Mouse (Mus musculus) embryonic facial prominence, embryonic 13.5 days (tissue): ENCODE data around the gene Ccdc24. TPM values are rescaled to one million over a fixed set of nuclear protein-coding genes. Genes with fewer than 3 reads are reported as not detected.

Source experiments
- ATAC-seq: fragments of 200-750 bp; cut with Nextera tagmentation; 2 replicates; pipeline ENCODE4 v1.8.0; 2017; ENCODE audit warnings: low read depth; ENCODE audit not compliant: insufficient number of reproducible peaks, insufficient read depth, low FRiP score, low TSS enrichment
- H3K27ac ChIP-seq: fragments of 300-500 bp; sonication (generic); 2 replicates; pipeline ENCODE4 v1.5.1; 2015; ENCODE audit warnings: moderate library complexity, mild to moderate bottlenecking, inconsistent platforms
- H3K27me3 ChIP-seq: fragments of 300-500 bp; sonication (generic); 2 replicates; pipeline ENCODE4 v1.6.1; 2015; ENCODE audit warnings: mild to moderate bottlenecking, inconsistent platforms
- H3K36me3 ChIP-seq: fragments of 300-500 bp; sonication (generic); 2 replicates; pipeline ENCODE4 v1.6.1; 2015; ENCODE audit warnings: mild to moderate bottlenecking, inconsistent platforms
- H3K4me1 ChIP-seq: fragments of 300-500 bp; sonication (generic); 2 replicates; pipeline ENCODE4 v1.6.1; 2015; ENCODE audit warnings: inconsistent platforms
- H3K4me2 ChIP-seq: fragments of 300-500 bp; sonication (generic); 2 replicates; pipeline ENCODE4 v1.6.1; 2015; ENCODE audit warnings: moderate library complexity, mild to moderate bottlenecking, inconsistent platforms
- H3K4me3 ChIP-seq: fragments of 300-500 bp; sonication (generic); 2 replicates; pipeline ENCODE4 v1.5.1; 2015; ENCODE audit warnings: mild to moderate bottlenecking, inconsistent platforms
- H3K9ac ChIP-seq: fragments of 300-500 bp; sonication (generic); 2 replicates; pipeline ENCODE4 v1.6.1; 2015; ENCODE audit warnings: mild to moderate bottlenecking, inconsistent platforms
- H3K9me3 ChIP-seq: fragments of 300-500 bp; sonication (generic); 2 replicates; pipeline ENCODE4 v1.6.1; 2016; ENCODE audit warnings: inconsistent platforms
- WGBS: fragments of 180-500 bp; shearing (Covaris S2); methylation state at CpG from one replicate; pipeline ENCODE4 v1.1.7; 2015; ENCODE audit warnings: mixed read lengths; 5-methylcytosine and 5-hydroxymethylcytosine counted together
- polyA plus RNA-seq: library from polyadenylated mRNA; unstranded; fragments of >200 nt; fragmentation: Nextera tagmentation; extraction: Ambion mirVana; gene quantifications from 2 replicates; pipeline ENCODE4 v1.2.1, GENCODE M21; 2015

The Ccdc24 gene
- polyA plus RNA-seq, 1 experiment from 2014 or later: 1.9 TPM

GRCm38 (mm10) chr4:117828572-117829145 lies 43.7 kb downstream of the Ccdc24 start:
- peaks cover 3% of the 10 kb centered on the region; the same call in 1 of the 2 replicates for H3K27me3 ChIP-seq
- no peak overlapping the region for H3K9ac ChIP-seq
- no peaks in the 10 kb centered on the region for H3K36me3 ChIP-seq
- 65% methylated on average over 8 of the region's 8 CpGs for WGBS
- no peak overlapping the region for H3K27ac ChIP-seq
- H3K9me3 ChIP-seq: no peaks in the 10 kb centered on the region
- H3K4me2 ChIP-seq: no peak overlapping the region
- peaks cover 9% of the 10 kb centered on the region for H3K4me1 ChIP-seq
- H3K4me3 ChIP-seq: no peak overlapping the region
- no peak for ATAC-seq

- Histone ChIP-seq H3K36me3 (no peaks in the 10 kb centered on the region), H3K4me2 (no peak overlapping the region), H3K4me3 (no peak overlapping the region), H3K9me3 (no peaks in the 10 kb centered on the region), H3K27me3 (no peaks in the 10 kb centered on the region), H3K27ac (no peak overlapping the region), H3K4me1 (no peaks in the 10 kb centered on the region), H3K9ac (no peak overlapping the region)
- 92% methylated on average over 10 of the region's 10 CpGs for WGBS
- no peak for ATAC-seq
These were observed 54.3 kb downstream of the Ccdc24 start for GRCm38 (mm10) chr4:117818032-117818431.

DNA sequence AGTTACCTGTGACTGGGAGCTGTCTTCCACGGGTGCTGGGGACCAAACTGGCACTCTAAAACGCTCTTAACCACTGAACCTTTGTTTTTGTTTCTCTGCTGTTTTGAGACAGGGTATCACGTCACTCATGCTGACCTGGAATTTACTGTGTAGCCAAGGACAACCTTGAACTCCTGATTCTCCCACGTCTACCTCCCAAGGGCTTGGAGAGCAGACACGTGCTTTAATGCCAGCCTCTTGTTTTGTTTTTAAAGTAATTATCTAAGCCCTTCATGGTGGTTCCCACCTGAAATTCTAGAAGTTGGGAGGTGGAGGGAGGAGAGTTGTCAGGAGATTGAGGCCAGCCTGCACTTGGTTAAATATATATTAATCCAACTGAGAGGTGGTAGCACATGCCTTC lies 55.6 kb downstream of the Ccdc24 start:
- no peak for ATAC-seq
- 60% methylated on average over 5 of the region's 5 CpGs for WGBS
- no peaks in the 10 kb centered on the region for H3K4me1 ChIP-seq
- H3K36me3 ChIP-seq: no peaks in the 10 kb centered on the region
- no peak overlapping the region for H3K4me2 ChIP-seq
- H3K27me3 ChIP-seq: no peaks in the 10 kb centered on the region
- H3K9me3 ChIP-seq: no peaks in the 10 kb centered on the region
- no peak overlapping the region for H3K27ac ChIP-seq
- no peak overlapping the region for H3K4me3 ChIP-seq
- no peak overlapping the region for H3K9ac ChIP-seq

Other genes starting within 250 kb of the Ccdc24 start
- 73.0 and 77.1 TPM in 2 replicates for gene Dmap1, start 190.3 kb downstream of the Ccdc24 start, polyA plus RNA-seq
- not detected in 2 replicates for gene Gm12845, start 148.1 kb downstream of the Ccdc24 start, polyA plus RNA-seq
- gene Klf17, start 106.9 kb downstream of the Ccdc24 start, polyA plus RNA-seq: not detected in 2 replicates
- 12.7 and 12.9 TPM in 2 replicates for gene Slc6a9, start 38.1 kb downstream of the Ccdc24 start, polyA plus RNA-seq
- gene B4galt2, start 10.9 kb upstream of the Ccdc24 start, polyA plus RNA-seq: 33.8 and 38.7 TPM in 2 replicates
- 183 and 186 TPM in 2 replicates for gene Atp6v0b, start 14.8 kb upstream of the Ccdc24 start, polyA plus RNA-seq
- gene Dph2, start 19.5 kb upstream of the Ccdc24 start, polyA plus RNA-seq: 19.2 and 20.2 TPM in 2 replicates
- 46.0 and 47.3 TPM in 2 replicates for gene Ipo13, start 42.4 kb upstream of the Ccdc24 start, polyA plus RNA-seq
- gene Artn, start 57.2 kb upstream of the Ccdc24 start, polyA plus RNA-seq: 3.1 and 3.6 TPM in 2 replicates